Mouse (Mus musculus): ENCODE measurements at regions not wholly inside any gene's neighbourhood (a gene's known extent, or its start where the extent isn't known, plus 50 kb on each side); places are given as distances from the start of the nearest gene placed in this dataset.

GRCm38 (mm10) chr1:34930571-34930970, 80.8 kb downstream of the Plekhb2 start:
- Histone ChIP-seq H3K4me1 (ENCODE audit: control insufficient read depth, insufficient read depth, low read length) (no peaks in the 10 kb centered on the region), H3K36me3 (ENCODE audit: control insufficient read depth, insufficient read depth, low read length) (no peaks in the 10 kb centered on the region)
- WGBS: 83% methylated on average over 11 of the region's 11 CpGs

GRCm38 (mm10) chr1:34943196-34943595, 93.4 kb downstream of the Plekhb2 start:
- no peaks in the 10 kb centered on the region for H3K36me3 ChIP-seq (ENCODE audit: control insufficient read depth, insufficient read depth, low read length)
- 100% methylated on average over 1 of the region's 1 CpGs for WGBS
- no peaks in the 10 kb centered on the region for H3K4me1 ChIP-seq (ENCODE audit: control insufficient read depth, insufficient read depth, low read length)
- no peak overlapping the region for H3K9ac ChIP-seq (ENCODE audit: low read depth, low read length)
- no peak overlapping the region for H3K27ac ChIP-seq (replicated peaks; ENCODE audit: insufficient read depth, low read depth, low read length)
- no peak overlapping the region for H3K4me3 ChIP-seq (ENCODE audit: insufficient read depth, low read depth, low read length)
- H3K79me2 ChIP-seq (ENCODE audit: control insufficient read depth, insufficient read depth, low read length): no peaks in the 10 kb centered on the region
- no peak for DNase-seq (ENCODE audit: extremely low read depth, low read depth, low spot score)
- no peak for TF ChIP-seq CTCF (IDR thresholded peaks at IDR 0.05; ENCODE audit: low read depth, low read length)
- no peaks in the 10 kb centered on the region for H3K27me3 ChIP-seq (ENCODE audit: control insufficient read depth, insufficient read depth, low read length)

More at GRCm38 (mm10) chr1:34930571-34930970, 80.8 kb downstream of the Plekhb2 start:
- no peak overlapping the region for H3K9ac ChIP-seq (ENCODE audit: low read depth, low read length)
- H3K4me3 ChIP-seq (ENCODE audit: insufficient read depth, low read depth, low read length): no peak overlapping the region
- no peak overlapping the region for H3K27ac ChIP-seq (replicated peaks; ENCODE audit: insufficient read depth, low read depth, low read length)
- TF ChIP-seq POLR2A (IDR thresholded peaks at IDR 0.05; ENCODE audit: extremely low read depth, insufficient read depth, low read length) (no peak), CTCF (IDR thresholded peaks at IDR 0.05; ENCODE audit: low read depth, low read length) (no peak)
- DNase-seq (ENCODE audit: extremely low read depth, low read depth, low spot score): no peak
- no peaks in the 10 kb centered on the region for H3K27me3 ChIP-seq (ENCODE audit: control insufficient read depth, insufficient read depth, low read length)
- no peaks in the 10 kb centered on the region for H3K79me2 ChIP-seq (ENCODE audit: control insufficient read depth, insufficient read depth, low read length)

- no peak overlapping the region for H3K9ac ChIP-seq (ENCODE audit: low read depth, low read length)
- no peaks in the 10 kb centered on the region for H3K4me1 ChIP-seq (ENCODE audit: control insufficient read depth, insufficient read depth, low read length)
- 77% methylated on average over 19 of the region's 19 CpGs for WGBS
- H3K4me3 ChIP-seq (ENCODE audit: insufficient read depth, low read depth, low read length): no peak overlapping the region
- no peaks in the 10 kb centered on the region for H3K27me3 ChIP-seq (ENCODE audit: control insufficient read depth, insufficient read depth, low read length)
- H3K27ac ChIP-seq (replicated peaks; ENCODE audit: insufficient read depth, low read depth, low read length): no peak overlapping the region
- no peaks in the 10 kb centered on the region for H3K36me3 ChIP-seq (ENCODE audit: control insufficient read depth, insufficient read depth, low read length)
- no peaks in the 10 kb centered on the region for H3K79me2 ChIP-seq (ENCODE audit: control insufficient read depth, insufficient read depth, low read length)
- DNase-seq (ENCODE audit: extremely low read depth, low read depth, low spot score): no peak
- no peak for TF ChIP-seq CTCF (IDR thresholded peaks at IDR 0.05; ENCODE audit: low read depth, low read length)
- no peak for TF ChIP-seq POLR2A (IDR thresholded peaks at IDR 0.05; ENCODE audit: extremely low read depth, insufficient read depth, low read length)
These were observed 112.1 kb downstream of the Plekhb2 start for GRCm38 (mm10) chr1:34961633-34962507.

GRCm38 (mm10) chr1:34962508-34962885, 112.7 kb downstream of the Plekhb2 start:
- H3K36me3 ChIP-seq (ENCODE audit: control insufficient read depth, insufficient read depth, low read length): no peaks in the 10 kb centered on the region
- H3K9ac ChIP-seq (ENCODE audit: low read depth, low read length): no peak overlapping the region
- H3K4me3 ChIP-seq (ENCODE audit: insufficient read depth, low read depth, low read length): no peak overlapping the region
- H3K79me2 ChIP-seq (ENCODE audit: control insufficient read depth, insufficient read depth, low read length): no peaks in the 10 kb centered on the region
- 79% methylated on average over 6 of the region's 6 CpGs for WGBS
- no peak for DNase-seq (ENCODE audit: extremely low read depth, low read depth, low spot score)
- H3K27ac ChIP-seq (replicated peaks; ENCODE audit: insufficient read depth, low read depth, low read length): no peak overlapping the region
- no peaks in the 10 kb centered on the region for H3K4me1 ChIP-seq (ENCODE audit: control insufficient read depth, insufficient read depth, low read length)
- TF ChIP-seq POLR2A (IDR thresholded peaks at IDR 0.05; ENCODE audit: extremely low read depth, insufficient read depth, low read length) (no peak), CTCF (IDR thresholded peaks at IDR 0.05; ENCODE audit: low read depth, low read length) (no peak)
- no peaks in the 10 kb centered on the region for H3K27me3 ChIP-seq (ENCODE audit: control insufficient read depth, insufficient read depth, low read length)

- Histone ChIP-seq H3K27ac (replicated peaks; ENCODE audit: insufficient read depth, low read depth, low read length) (no peak overlapping the region), H3K27me3 (ENCODE audit: control insufficient read depth, insufficient read depth, low read length) (no peaks in the 10 kb centered on the region), H3K4me1 (ENCODE audit: control insufficient read depth, insufficient read depth, low read length) (no peaks in the 10 kb centered on the region), H3K36me3 (ENCODE audit: control insufficient read depth, insufficient read depth, low read length) (no peaks in the 10 kb centered on the region), H3K79me2 (ENCODE audit: control insufficient read depth, insufficient read depth, low read length) (no peaks in the 10 kb centered on the region), H3K4me3 (ENCODE audit: insufficient read depth, low read depth, low read length) (no peak overlapping the region), H3K9ac (ENCODE audit: low read depth, low read length) (no peak overlapping the region)
- 79% methylated on average over 6 of the region's 6 CpGs for WGBS
- TF ChIP-seq POLR2A (IDR thresholded peaks at IDR 0.05; ENCODE audit: extremely low read depth, insufficient read depth, low read length) (no peak), CTCF (IDR thresholded peaks at IDR 0.05; ENCODE audit: low read depth, low read length) (no peak)
- no peak for DNase-seq (ENCODE audit: extremely low read depth, low read depth, low spot score)
These were observed 125.0 kb downstream of the Plekhb2 start for GRCm38 (mm10) chr1:34974801-34975200.

GRCm38 (mm10) chr1:34978156-34978555, 128.4 kb downstream of the Plekhb2 start:
- Histone ChIP-seq H3K4me3 (ENCODE audit: insufficient read depth, low read depth, low read length) (no peak overlapping the region), H3K27ac (replicated peaks; ENCODE audit: insufficient read depth, low read depth, low read length) (no peak overlapping the region), H3K27me3 (ENCODE audit: control insufficient read depth, insufficient read depth, low read length) (no peaks in the 10 kb centered on the region), H3K9ac (ENCODE audit: low read depth, low read length) (no peak overlapping the region), H3K36me3 (ENCODE audit: control insufficient read depth, insufficient read depth, low read length) (no peaks in the 10 kb centered on the region), H3K79me2 (ENCODE audit: control insufficient read depth, insufficient read depth, low read length) (no peaks in the 10 kb centered on the region), H3K4me1 (ENCODE audit: control insufficient read depth, insufficient read depth, low read length) (no peaks in the 10 kb centered on the region)
- DNase-seq (ENCODE audit: extremely low read depth, low read depth, low spot score): no peak
- WGBS: 90% methylated on average over 10 of the region's 10 CpGs
- TF ChIP-seq POLR2A (IDR thresholded peaks at IDR 0.05; ENCODE audit: extremely low read depth, insufficient read depth, low read length) (no peak), CTCF (IDR thresholded peaks at IDR 0.05; ENCODE audit: low read depth, low read length) (no peak)
